In the genomic region with DNA sequence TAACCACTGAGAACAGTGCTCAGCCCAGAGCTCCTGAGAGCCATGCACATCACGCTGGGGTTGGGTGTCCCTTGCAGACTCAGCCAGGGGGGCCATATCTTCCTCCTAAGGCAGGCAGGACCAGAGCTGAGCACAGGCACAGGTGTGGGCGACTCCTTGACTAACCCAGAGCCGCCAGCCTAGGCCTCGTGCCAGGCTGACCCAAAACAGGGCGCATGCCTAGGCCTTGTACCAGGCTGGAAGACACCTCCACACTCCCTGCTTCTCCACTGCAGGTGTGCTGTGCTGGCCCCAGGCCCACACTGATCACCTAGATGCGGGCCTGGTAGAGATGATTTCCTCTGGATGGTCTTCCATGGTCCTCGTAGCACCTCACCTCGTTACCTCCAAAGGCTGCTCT, we compare ENCODE assay signal across 11 mouse cellular contexts. TPM values are rescaled to one million over a fixed set of nuclear protein-coding genes. Genes with fewer than 3 reads are reported as not detected.
"Had no signal": no experiment of that assay in that cellular context is flagged by ENCODE, and none has a peak within 500 bp of the region (broad histone marks: within the 10 kb centered on the region; RNA-seq: fewer than 3 reads in every experiment).

No protein-coding gene starts in this region.

- DNase-seq: kidney, postnatal 14 days; layer of hippocampus, postnatal 36 days; thymus, adult 2 months; thymus, postnatal 25 days had no signal

- H3K27me3 ChIP-seq: intestine, embryonic 15.5 days; kidney, embryonic 15.5 days; limb, embryonic 15.5 days had no signal

- H3K9me3 ChIP-seq: intestine, embryonic 15.5 days; kidney, embryonic 15.5 days; limb, embryonic 15.5 days; midbrain, embryonic 13.5 days had no signal

- H3K4me3 ChIP-seq: intestine, embryonic 15.5 days; kidney, embryonic 15.5 days; limb, embryonic 15.5 days; midbrain, embryonic 13.5 days had no signal

- H3K27ac ChIP-seq: intestine, embryonic 15.5 days; kidney, embryonic 15.5 days; limb, embryonic 15.5 days; liver, embryonic 14.5 days; midbrain, embryonic 13.5 days had no signal

- ATAC-seq: intestine, embryonic 15.5 days; midbrain, embryonic 13.5 days had no signal

- H3K9ac ChIP-seq: intestine, embryonic 15.5 days; kidney, embryonic 15.5 days; limb, embryonic 15.5 days; liver, embryonic 14.5 days; midbrain, embryonic 13.5 days had no signal

- H3K4me1 ChIP-seq: intestine, embryonic 15.5 days had no signal

- H3K4me2 ChIP-seq: intestine, embryonic 15.5 days; kidney, embryonic 15.5 days; limb, embryonic 15.5 days; midbrain, embryonic 13.5 days had no signal

RNA-seq across cellular contexts. Expression of a gene that starts 7.6 kb away (rescaled TPM):
- polyA plus RNA-seq: large intestine, adult 2 months; liver, embryonic 14.5 days; neural tube, embryonic 14.5 days had no signal
